Mouse (Mus musculus) lung, adult 2 months (tissue): ENCODE measurements around the gene Arhgap8. TPM values are rescaled to one million over a fixed set of nuclear protein-coding genes. Genes with fewer than 3 reads are reported as not detected.
A peak's percentile ranks its signal among the peaks of the same experiment; 100 is the strongest.
"Not testable (repeated sequence)": the region's sequence is repeated elsewhere in the genome, so short reads cannot be mapped to it uniquely, and the experiment has no call there.

Experiments used
- DNase-seq: peaks from one replicate; pipeline ENCODE4 v3.0.0; 2022
- H3K4me1 ChIP-seq: fragments of 200-500 bp; 2 replicates; pipeline ENCODE4 v1.6.1; 2011; ENCODE audit warnings: low read length; ENCODE audit not compliant: control insufficient read depth, insufficient read depth
- H3K4me3 ChIP-seq: fragments of 200-500 bp; replicated peaks from 2 replicates; pipeline ENCODE3; 2011; ENCODE audit warnings: low read depth, mild to moderate bottlenecking, control low read depth, low read length; ENCODE audit errors: extremely low read depth
- CTCF ChIP-seq: fragments of 200-500 bp; IDR thresholded peaks from 2 replicates; pipeline ENCODE4 v1.5.1; 2011; ENCODE audit warnings: mild to moderate bottlenecking, low read length, control low read depth; ENCODE audit not compliant: insufficient read depth
- POLR2A ChIP-seq: fragments of 200-500 bp; IDR thresholded peaks from 2 replicates; pipeline ENCODE4 v1.6.1; 2011; ENCODE audit warnings: low read depth, mild to moderate bottlenecking, control low read depth, low read length, borderline replicate concordance; ENCODE audit errors: extremely low read depth
- WGBS: fragments of 180-500 bp; shearing (Covaris S2); methylation state at CpG from one replicate; pipeline ENCODE4 v1.1.7; 2018; 5-methylcytosine and 5-hydroxymethylcytosine counted together
- polyA plus RNA-seq: library from polyadenylated mRNA; depleted of rRNA; stranded (reverse); fragments of >200 nt; gene quantifications from 2 replicates; pipeline ENCODE4 v1.2.3, GENCODE M21; 2012

Arhgap8 gene
- polyA plus RNA-seq, 1 experiment = 22.1 TPM

DNA sequence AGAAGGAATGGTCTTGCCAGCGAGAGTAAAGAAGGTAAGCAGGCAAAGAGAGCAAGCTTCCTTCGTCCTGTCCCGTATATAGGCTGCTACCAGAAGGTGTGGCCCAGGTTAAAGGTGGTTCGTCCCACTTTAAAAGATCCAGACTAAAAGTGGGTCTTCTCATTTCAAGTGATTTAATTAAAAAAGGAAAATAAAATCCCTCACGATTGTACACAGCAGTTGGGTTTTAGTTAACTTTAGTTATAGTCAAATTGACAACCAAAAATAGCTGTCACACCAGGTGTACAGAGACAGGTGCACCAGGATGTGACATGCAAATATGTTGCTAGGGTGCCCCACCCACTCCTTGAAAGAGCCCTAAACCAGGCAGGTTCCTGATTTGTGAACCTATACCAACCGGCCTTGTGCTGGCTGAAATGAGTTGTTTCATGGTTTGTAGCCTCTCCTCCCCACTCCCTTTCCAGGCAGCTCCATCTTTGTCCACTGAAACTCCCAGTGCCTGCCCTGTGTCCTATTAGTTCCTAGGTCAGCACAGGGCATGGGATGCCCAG, 14.4 kb upstream of the Arhgap8 start:
- 85% methylated on average over 6 of the region's 6 CpGs for WGBS
- no peak for DNase-seq
- no peak for TF ChIP-seq CTCF
- no peak for TF ChIP-seq POLR2A
- Histone ChIP-seq H3K4me1 (peaks cover 3% of the 10 kb centered on the region), H3K4me3 (no peak overlapping the region)

DNA sequence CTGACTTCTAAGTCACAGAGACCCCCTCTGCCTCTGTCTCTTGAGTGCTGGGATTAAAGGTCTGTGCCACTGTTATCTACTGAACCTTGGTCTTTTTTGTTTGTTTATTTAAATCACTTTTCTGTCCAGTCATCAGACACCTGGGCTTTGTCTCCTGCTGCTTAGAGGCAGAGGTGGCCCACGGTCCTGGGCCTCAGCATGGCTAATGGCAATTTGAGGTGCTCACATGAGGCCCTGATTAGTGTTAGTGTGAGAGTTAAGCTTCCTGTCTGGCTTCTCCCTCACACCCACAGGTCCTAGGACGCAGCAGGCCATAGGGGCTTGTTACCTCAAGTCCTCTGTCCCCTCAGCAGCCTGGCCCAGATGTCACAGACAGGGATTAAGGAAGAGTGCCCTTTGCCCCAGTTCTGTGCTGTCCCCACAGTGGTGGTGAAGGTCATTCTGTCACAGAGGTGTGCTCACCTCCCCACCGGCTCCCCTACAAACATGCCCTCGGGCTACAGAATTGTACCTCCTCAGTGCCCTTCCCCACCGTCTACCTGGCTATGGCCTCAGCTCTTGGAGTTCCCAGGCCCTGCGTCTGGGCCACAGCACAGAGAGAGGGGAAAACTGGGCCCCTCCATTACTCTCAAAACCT, 12.8 kb upstream of the Arhgap8 start:
- no peak for DNase-seq
- no peak overlapping the region for H3K4me3 ChIP-seq
- TF ChIP-seq CTCF = no peak
- no peak for TF ChIP-seq POLR2A
- H3K4me1 ChIP-seq = peaks cover 2% of the 10 kb centered on the region
- 72% methylated on average over 6 of the region's 6 CpGs for WGBS

DNA sequence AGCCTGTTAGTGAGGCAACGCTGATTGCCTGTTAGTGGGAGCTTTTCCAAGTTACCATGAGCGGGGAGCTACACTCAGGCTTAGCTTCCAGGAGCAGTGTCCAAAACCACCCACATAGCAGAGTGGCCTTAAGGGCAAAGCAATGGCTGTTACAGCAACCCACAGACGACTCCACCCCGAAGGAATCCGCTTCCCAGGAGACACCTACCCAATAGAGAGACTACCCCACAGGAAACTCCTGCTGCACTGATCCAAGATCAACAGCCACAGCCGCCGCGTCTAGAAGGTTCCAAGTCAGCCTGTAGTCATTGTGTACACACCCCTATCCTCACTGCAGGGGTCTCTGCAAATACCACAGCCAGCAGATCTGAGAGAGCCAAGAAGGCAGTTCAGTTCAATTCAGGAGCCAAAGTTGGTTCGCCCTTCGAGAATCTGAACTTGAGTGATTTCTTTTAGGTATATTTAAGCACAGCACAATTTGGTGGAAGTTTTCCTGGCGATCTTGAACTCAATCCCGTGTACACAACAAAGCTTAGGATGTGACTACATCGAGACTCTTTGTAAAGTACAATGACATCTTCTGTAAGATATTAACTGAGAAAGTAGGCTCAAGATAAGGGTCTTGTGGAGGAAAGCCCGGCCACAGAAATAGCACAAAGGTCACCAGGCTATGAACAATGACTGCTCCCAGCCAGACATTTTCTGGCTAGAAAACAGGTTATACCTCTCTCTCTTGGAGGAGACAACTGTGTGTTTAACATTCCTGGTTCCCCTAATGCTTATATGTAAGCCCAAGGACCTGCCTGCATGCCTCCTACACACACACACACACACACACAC, 7.1 kb upstream of the Arhgap8 start:
- no peak for DNase-seq
- H3K4me3 ChIP-seq = no peak overlapping the region
- WGBS = 28% methylated on average over 14 of the region's 14 CpGs
- H3K4me1 ChIP-seq = peaks cover 10% of the 10 kb centered on the region
- no peak for TF ChIP-seq POLR2A
- no peak for TF ChIP-seq CTCF

- peak; percentile 77 for DNase-seq
- TF ChIP-seq CTCF = no peak
- TF ChIP-seq POLR2A = peak; percentile 42; the same call in 1 of the 2 replicates
- 1% methylated on average over 17 of the region's 17 CpGs for WGBS
Observed at GRCm38 (mm10) chr15:84714730-84715129, 5.1 kb upstream of the Arhgap8 start.

GRCm38 (mm10) chr15:84715132-84715531, 4.7 kb upstream of the Arhgap8 start:
- H3K4me3 ChIP-seq = no peak overlapping the region
- no peak for TF ChIP-seq POLR2A
- no peak for TF ChIP-seq CTCF
- H3K4me1 ChIP-seq = peaks cover 10% of the 10 kb centered on the region
- no peak for DNase-seq
- WGBS = 28% methylated on average over 11 of the region's 11 CpGs

More at GRCm38 (mm10) chr15:84714730-84715129, 5.1 kb upstream of the Arhgap8 start:
- Histone ChIP-seq H3K4me1 (peaks cover 10% of the 10 kb centered on the region), H3K4me3 (peak overlapping the region; percentile 36)

GRCm38 (mm10) chr15:84717570-84718270, 2.1 kb upstream of the Arhgap8 start:
- 79% methylated on average over 6 of the region's 6 CpGs for WGBS
- not testable (repeated sequence) for DNase-seq, H3K4me3 ChIP-seq
- H3K4me1 ChIP-seq = peaks cover 13% of the 10 kb centered on the region

- peaks cover 13% of the 10 kb centered on the region for H3K4me1 ChIP-seq
- no peak overlapping the region for H3K4me3 ChIP-seq
- no peak for DNase-seq
- TF ChIP-seq CTCF (no peak), POLR2A (no peak)
- WGBS = 71% methylated on average over 3 of the region's 3 CpGs
Observed at GRCm38 (mm10) chr15:84718785-84719184, 1.1 kb upstream of the Arhgap8 start.

- TF ChIP-seq CTCF = no peak
- TF ChIP-seq POLR2A = no peak
- Histone ChIP-seq H3K4me1 (peaks cover 3% of the 10 kb centered on the region), H3K4me3 (peak overlapping the region; percentile 70)
- DNase-seq = peak; percentile 62
- 8% methylated on average over 33 of the region's 33 CpGs for WGBS
Observed at GRCm38 (mm10) chr15:84720291-84721204, 696 bp downstream of the Arhgap8 start.

DNA sequence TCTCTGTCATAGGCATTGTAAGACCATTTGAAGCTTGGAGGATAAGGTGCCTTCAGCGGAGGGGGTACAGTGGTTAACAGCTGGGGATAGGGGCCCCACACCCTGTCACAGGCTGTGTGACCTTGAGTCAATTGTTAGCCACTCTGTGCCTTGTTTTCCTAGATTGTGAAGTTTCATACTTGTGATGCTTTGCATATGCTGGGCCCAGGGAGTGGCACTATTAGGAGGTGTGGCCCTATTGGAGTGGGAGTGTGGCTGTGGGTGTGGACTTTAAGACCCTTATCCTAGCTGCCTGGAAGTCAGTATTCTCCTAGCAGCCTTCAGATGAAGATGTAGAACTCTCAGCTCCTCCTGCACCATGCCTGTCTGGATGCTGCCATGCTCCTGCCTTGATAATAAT, 3.8 kb downstream of the Arhgap8 start:
- not testable (repeated sequence) for H3K4me3 ChIP-seq, DNase-seq, H3K4me1 ChIP-seq
- WGBS = 82% methylated on average over 1 of the region's 1 CpGs
